Mouse (Mus musculus): Measurements from ENCODE around the gene Kif1b.

Gene Kif1b

DNA sequence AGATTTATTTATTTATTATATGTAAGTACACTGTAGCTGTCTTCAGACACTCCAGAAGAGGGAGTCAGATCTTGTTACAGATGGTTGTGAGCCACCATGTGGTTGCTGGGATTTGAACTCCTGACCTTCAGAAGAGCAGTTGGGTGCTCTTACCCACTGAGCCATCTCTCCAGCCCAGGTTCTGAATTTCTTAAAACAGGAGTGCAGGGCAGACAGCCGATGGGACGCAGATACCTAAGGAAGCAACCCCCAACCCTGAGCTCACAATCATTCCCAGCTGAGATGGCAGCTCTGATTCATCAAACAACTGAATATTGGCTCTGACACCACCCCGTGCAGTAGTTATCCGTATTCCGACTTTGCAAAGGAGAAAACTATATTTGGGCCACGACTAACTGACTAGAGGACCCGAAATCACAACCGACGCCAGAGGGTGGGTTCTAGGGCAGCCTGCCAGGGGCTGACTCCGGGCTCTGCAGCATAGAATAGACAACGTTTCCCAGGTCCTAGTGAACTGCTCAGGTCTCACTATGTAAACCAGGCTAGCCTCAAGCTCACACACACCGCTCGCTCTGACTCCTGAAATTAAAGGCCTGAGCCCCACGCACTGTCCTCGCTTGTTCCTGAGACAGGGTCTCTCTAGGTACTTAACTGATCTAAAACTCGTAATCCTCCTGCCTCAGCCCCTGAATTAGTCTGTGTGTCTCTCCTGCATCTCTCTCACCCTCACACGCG, 171.2 kb downstream of the Kif1b start:
- peak in 1 of 2 experiments; percentile 39 for DNase-seq

DNA sequence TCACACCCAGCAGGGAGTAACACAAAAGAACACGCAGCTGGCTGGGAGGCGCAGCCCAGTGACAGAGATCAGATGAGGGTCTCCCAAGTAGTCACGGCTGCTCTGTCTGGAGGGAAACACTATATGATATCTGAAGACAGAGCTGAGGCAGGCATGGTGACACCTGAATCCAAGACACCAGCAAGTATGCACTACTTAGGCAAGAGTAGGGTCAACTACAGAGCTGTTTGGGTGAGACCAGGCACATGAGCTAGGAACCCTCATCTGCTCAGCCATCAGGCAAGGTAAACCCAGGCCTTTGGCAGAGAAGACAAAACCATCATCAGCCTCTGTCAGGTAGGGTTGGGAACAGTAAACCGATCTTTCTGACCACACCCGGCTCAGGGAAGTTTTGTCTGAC, 174.1 kb downstream of the Kif1b start:
- no peak for DNase-seq

DNA sequence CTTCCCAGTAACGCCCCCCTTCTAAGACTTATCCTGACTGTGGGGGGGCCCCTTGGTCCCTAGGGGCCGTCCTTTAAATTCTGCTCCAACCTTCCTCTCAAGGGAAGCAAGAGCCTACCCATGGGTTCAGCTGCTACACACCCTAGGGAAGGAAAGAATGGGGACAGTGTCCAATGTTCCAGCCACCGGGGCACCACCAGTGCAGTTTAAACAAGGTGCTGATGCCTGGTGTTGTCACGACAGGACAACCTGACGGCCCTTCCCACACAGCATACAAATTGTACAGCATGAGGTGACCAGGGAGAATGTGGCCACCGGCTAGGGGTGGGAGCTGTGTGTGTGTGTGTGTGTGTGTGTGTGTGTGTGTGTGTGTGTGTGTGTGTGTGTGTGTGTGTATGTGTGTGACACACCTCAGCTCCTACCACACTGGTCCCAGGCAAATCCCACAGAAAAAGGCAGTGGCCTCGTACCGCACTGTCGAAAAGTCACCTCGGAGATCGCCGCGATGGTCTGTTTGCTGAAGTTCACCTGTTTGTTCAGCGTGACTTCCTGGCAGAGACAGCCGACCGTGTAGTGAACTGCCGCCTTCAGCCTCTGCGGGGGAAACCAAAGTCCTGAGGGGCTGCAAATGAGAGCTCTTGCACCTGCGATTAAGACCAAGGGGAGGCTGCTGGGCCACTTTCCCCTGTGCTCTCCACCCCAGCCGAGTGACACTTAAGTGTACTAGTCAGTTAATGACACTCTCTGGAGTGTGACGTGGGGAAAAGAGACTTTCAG, 175.5 kb downstream of the Kif1b start:
- DNase-seq = no peak

DNA sequence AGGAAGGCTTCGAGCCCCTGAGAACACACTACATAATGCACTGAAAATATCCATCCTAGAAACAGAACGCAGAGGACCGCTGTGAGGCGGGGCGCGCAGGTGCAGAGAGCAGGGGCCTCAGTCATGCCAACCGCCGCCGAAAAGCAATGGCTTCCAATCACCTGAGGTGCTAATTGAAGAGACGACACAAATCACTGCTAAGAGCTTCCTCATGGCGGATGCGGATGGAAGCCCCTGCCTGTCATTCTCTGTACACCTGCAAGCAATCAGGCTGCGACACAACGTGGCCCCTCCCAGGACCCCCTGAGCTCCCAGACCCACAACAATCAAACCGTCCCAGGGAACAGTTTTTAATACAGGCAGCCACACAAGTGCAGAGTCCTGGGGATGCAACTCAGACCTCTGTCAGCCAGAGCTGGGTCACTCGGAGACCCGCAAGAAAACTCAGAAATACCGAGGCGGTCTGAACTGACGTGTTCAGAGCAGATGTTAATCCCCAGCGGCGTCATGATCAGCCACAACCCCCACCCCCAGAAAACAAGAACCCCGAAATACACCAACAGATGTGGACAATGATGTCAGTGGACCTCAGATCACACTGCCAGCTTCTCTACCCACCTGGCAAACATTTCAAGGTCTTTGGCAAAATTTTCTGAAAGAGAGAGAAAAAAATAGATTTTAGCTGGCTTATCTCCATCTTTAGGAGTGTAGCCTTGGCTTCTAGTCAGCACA, 176.3 kb downstream of the Kif1b start:
- no peak for DNase-seq

DNA sequence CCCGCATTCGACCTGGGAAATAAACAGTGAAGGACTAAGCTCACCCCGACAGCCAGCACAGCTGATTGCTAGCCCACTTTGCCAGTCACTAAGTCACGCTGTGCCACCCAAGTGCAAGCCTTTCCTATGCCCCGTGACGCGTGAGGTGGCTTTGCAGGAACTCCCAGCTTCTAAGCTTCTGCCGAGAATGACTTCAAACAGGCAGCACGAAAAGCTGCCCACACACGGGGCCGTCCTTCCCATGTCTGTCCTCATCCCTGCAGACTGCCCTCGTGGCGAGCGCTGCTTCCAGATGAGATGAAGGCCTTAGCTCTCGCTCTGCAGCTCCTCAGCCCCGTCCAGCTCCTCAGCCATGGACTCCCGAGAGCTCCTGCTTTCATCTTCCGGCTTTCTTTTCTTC, 179.0 kb downstream of the Kif1b start:
- DNase-seq = no peak

DNA sequence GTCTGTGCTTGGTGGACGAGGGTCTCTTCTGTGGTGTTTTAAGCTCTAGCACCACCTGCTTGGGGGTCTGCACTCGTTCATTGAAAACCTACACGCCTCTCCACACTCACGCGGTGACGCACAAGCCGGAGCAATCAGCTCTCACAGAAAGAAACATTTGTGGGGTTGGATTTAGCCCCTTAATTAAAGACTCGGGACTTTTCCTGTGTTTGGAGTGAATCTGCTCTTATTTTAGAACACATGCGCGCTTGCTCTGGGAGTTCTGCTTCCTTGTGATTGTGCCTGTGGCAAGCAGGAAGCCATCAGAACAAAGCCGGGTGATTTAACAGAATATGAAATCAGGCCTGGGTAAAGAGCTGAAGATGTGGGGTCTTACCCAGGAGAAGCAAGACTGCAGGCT, 180.8 kb downstream of the Kif1b start, which contains the start of gene Cort:
Cort (minus strand) TSS at position 101 of the 400 bp plus-strand sequence.
- DNase-seq = no peak

All from cerebellum, postnatal 25 days (tissue).